Mouse (Mus musculus): Measurements from ENCODE around the gene Tctex1d1. TPM values are rescaled to one million over a fixed set of nuclear protein-coding genes. Genes with fewer than 3 reads are reported as not detected.

The Tctex1d1 gene
- 1.2 and 1.7 TPM in 2 replicates for polyA plus RNA-seq (2012; rRNA removed)

- no peak for TF ChIP-seq CTCF (IDR thresholded peaks at IDR 0.05; ENCODE audit: borderline replicate concordance, extremely low read depth, insufficient read depth, insufficient read length)
- DNase-seq (ENCODE audit: low read depth): peak; percentile 56
Measured at GRCm38 (mm10) chr4:102978440-102978839, at the start of gene Tctex1d1. Gene Tctex1d1 (plus strand): TSS chr4:102978606.

- TF ChIP-seq POLR2A (IDR thresholded peaks at IDR 0.05; ENCODE audit: borderline replicate concordance, extremely low read depth, insufficient read depth, insufficient read length, poor library complexity, severe bottlenecking) (no peak), CTCF (IDR thresholded peaks at IDR 0.05; ENCODE audit: borderline replicate concordance, extremely low read depth, insufficient read depth, insufficient read length) (no peak)
- DNase-seq (ENCODE audit: low read depth): no peak
Measured at GRCm38 (mm10) chr4:102929491-102929890, 48.9 kb upstream of the Tctex1d1 start.

GRCm38 (mm10) chr4:102930679-102931078, 47.7 kb upstream of the Tctex1d1 start:
- no peak for DNase-seq (ENCODE audit: low read depth)
- no peak for TF ChIP-seq POLR2A (IDR thresholded peaks at IDR 0.05; ENCODE audit: borderline replicate concordance, extremely low read depth, insufficient read depth, insufficient read length, poor library complexity, severe bottlenecking)
- TF ChIP-seq CTCF (IDR thresholded peaks at IDR 0.05; ENCODE audit: borderline replicate concordance, extremely low read depth, insufficient read depth, insufficient read length): no peak

DNA sequence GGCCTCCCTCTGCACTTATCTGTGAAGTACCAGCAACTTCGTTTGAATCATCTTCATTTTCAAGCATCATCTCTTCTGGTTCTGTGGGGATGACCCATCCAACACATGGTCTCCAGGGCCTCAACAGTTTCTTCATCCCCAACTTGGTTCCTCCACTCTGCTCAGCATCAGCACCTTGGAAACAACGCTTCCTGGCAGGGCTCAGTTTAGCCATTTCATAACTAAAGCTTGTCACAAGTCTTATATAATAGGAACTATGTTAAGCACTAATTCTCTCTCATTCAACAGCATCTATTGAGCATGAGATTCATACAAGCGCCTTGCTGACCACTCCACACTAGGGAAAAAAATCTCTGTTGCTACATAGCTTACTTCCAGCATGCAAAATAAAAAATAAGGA, 38.1 kb upstream of the Tctex1d1 start:
- DNase-seq (ENCODE audit: low read depth): no peak
- TF ChIP-seq POLR2A (IDR thresholded peaks at IDR 0.05; ENCODE audit: borderline replicate concordance, extremely low read depth, insufficient read depth, insufficient read length, poor library complexity, severe bottlenecking) (no peak), CTCF (IDR thresholded peaks at IDR 0.05; ENCODE audit: borderline replicate concordance, extremely low read depth, insufficient read depth, insufficient read length) (no peak)

GRCm38 (mm10) chr4:102940738-102941137, 37.7 kb upstream of the Tctex1d1 start:
- TF ChIP-seq POLR2A (IDR thresholded peaks at IDR 0.05; ENCODE audit: borderline replicate concordance, extremely low read depth, insufficient read depth, insufficient read length, poor library complexity, severe bottlenecking) (no peak), CTCF (IDR thresholded peaks at IDR 0.05; ENCODE audit: borderline replicate concordance, extremely low read depth, insufficient read depth, insufficient read length) (no peak)
- DNase-seq (ENCODE audit: low read depth): no peak

DNA sequence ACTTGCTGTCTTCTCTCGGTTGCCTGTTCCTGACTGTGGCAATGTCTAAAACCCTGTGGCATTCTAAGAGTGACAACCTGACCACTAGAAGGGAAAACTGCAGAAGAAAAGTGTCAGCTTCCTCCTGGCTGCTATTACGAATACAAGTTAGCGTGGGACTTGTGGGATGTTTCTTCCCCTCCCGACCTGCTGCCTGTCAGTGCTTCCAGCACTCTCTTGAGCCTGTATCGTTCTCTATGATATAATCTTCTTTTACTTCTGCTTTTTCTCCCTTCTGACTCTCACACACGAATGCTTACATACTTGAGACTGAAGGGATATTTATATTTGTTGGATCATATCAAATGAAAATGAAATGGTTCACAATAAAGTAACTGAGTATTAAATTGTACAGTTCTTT, 34.1 kb upstream of the Tctex1d1 start:
- DNase-seq (ENCODE audit: low read depth): no peak
- no peak for TF ChIP-seq POLR2A (IDR thresholded peaks at IDR 0.05; ENCODE audit: borderline replicate concordance, extremely low read depth, insufficient read depth, insufficient read length, poor library complexity, severe bottlenecking)
- no peak for TF ChIP-seq CTCF (IDR thresholded peaks at IDR 0.05; ENCODE audit: borderline replicate concordance, extremely low read depth, insufficient read depth, insufficient read length)

DNA sequence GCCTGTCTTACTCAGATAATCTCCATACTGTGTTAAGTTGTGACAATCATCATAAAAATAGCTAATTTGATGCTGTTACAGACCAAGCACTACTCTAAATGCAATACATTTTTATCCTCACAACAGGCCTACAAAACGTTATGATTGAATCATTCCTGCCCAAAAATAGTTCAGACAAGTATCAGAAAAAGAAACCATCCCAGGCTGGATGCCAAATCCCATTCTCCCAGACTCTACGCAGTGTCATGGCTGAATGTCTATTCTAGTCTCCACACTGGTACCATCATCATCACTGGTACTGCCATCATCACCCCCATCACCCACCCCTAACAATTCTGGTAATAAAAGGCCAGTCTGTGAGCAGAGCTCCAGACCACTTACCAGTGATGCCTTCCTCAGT, 25.9 kb upstream of the Tctex1d1 start:
- DNase-seq (ENCODE audit: low read depth): no peak
- TF ChIP-seq POLR2A (IDR thresholded peaks at IDR 0.05; ENCODE audit: borderline replicate concordance, extremely low read depth, insufficient read depth, insufficient read length, poor library complexity, severe bottlenecking): no peak
- TF ChIP-seq CTCF (IDR thresholded peaks at IDR 0.05; ENCODE audit: borderline replicate concordance, extremely low read depth, insufficient read depth, insufficient read length): no peak

DNA sequence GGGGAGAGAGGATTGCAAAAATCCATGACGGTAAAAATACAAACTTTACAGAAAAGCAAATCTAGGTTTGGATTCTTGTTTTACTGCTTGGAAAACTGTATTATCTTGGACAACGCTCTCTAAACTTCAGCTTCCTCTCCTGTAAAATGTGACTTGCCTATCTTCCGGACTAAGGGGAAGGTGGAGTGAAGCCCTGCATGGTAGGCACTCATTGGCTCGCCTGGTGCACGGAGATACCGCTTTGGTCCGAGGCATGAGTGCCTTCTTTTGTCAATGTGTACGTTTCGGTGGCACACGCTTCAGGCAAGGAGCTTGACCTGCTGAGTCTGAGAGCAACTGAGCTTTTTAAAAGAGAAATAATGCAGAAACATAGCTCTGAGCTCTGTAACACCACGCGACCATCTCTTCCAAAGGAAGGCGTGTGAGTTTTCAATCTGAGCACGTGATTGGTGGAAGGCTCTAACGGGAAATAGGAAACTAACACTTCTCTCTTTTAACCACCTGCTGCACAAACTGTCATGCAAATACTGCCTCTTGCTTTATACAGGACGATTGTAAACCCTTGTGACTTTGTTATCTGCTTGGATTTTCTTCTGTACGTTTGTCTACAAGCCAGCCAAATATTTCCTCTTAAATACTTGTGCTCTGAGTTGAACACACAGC, 23.0 kb upstream of the Tctex1d1 start:
- TF ChIP-seq POLR2A (IDR thresholded peaks at IDR 0.05; ENCODE audit: borderline replicate concordance, extremely low read depth, insufficient read depth, insufficient read length, poor library complexity, severe bottlenecking): no peak
- no peak for TF ChIP-seq CTCF (IDR thresholded peaks at IDR 0.05; ENCODE audit: borderline replicate concordance, extremely low read depth, insufficient read depth, insufficient read length)
- no peak for DNase-seq (ENCODE audit: low read depth)

DNA sequence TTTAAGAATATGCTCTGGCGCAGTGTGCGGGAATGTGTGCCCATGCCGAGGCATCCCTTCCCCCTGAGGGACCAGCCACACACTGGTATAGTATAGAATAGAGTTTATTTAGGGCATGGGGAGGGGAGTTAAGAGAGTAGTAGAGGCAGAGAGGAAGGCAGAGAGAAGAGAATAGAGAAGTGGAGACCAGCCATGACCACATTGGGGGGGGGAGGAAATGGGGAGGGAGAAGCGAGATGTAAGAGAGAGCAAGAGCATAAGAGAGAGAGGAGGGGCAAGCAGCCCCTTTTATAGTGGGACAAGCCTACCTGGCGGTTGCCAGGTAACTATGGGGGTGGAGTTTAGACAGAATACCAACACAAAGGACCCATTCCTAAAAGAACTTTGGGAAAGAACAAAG, 19.0 kb upstream of the Tctex1d1 start:
- no peak for DNase-seq (ENCODE audit: low read depth)
- TF ChIP-seq CTCF (IDR thresholded peaks at IDR 0.05; ENCODE audit: borderline replicate concordance, extremely low read depth, insufficient read depth, insufficient read length) (no peak), POLR2A (IDR thresholded peaks at IDR 0.05; ENCODE audit: borderline replicate concordance, extremely low read depth, insufficient read depth, insufficient read length, poor library complexity, severe bottlenecking) (no peak)

GRCm38 (mm10) chr4:102964174-102964573, 14.2 kb upstream of the Tctex1d1 start:
- DNase-seq (ENCODE audit: low read depth): no peak
- TF ChIP-seq CTCF (IDR thresholded peaks at IDR 0.05; ENCODE audit: borderline replicate concordance, extremely low read depth, insufficient read depth, insufficient read length) (no peak), POLR2A (IDR thresholded peaks at IDR 0.05; ENCODE audit: borderline replicate concordance, extremely low read depth, insufficient read depth, insufficient read length, poor library complexity, severe bottlenecking) (no peak)

GRCm38 (mm10) chr4:102967811-102968210, 10.6 kb upstream of the Tctex1d1 start:
- no peak for DNase-seq (ENCODE audit: low read depth)
- TF ChIP-seq POLR2A (IDR thresholded peaks at IDR 0.05; ENCODE audit: borderline replicate concordance, extremely low read depth, insufficient read depth, insufficient read length, poor library complexity, severe bottlenecking): no peak
- TF ChIP-seq CTCF (IDR thresholded peaks at IDR 0.05; ENCODE audit: borderline replicate concordance, extremely low read depth, insufficient read depth, insufficient read length): no peak

DNA sequence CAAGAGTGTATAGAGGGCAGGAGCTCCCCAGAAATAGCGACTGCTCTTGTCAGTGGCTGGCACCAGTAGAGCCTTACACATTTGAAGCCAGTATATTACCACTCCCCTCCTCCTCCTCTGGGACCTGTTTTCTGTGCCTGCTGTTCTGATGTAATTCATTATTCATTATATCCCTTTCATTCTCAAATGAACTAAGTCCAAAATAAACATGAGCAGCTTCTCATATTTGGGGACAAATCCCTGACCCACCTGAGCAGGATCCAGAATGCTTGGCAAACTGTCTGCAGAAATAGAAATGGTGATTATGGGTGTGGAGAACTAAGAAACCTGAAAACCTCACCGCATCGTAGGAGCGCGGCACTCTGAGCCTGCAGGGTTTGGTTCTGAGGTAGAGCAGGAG, 8.8 kb upstream of the Tctex1d1 start:
- no peak for DNase-seq (ENCODE audit: low read depth)
- TF ChIP-seq CTCF (IDR thresholded peaks at IDR 0.05; ENCODE audit: borderline replicate concordance, extremely low read depth, insufficient read depth, insufficient read length) (no peak), POLR2A (IDR thresholded peaks at IDR 0.05; ENCODE audit: borderline replicate concordance, extremely low read depth, insufficient read depth, insufficient read length, poor library complexity, severe bottlenecking) (no peak)
